Mouse (Mus musculus) C2C12 (cell line): Measurements from ENCODE around the gene Cetn4. TPM values are rescaled to one million over a fixed set of nuclear protein-coding genes. Genes with fewer than 3 reads are reported as not detected.
A peak's percentile ranks its signal among the peaks of the same experiment; 100 is the strongest.

ENCODE experiments used
- H3K27me3 ChIP-seq: one replicate; pipeline ENCODE4 v1.6.1; 2011; ENCODE audit not compliant: control insufficient read depth, insufficient read depth, insufficient read length
- H3K36me3 ChIP-seq: one replicate; pipeline ENCODE4 v1.6.1; 2011; ENCODE audit not compliant: control insufficient read depth, insufficient read depth
- H3K4me3 ChIP-seq: one replicate; pipeline ENCODE4 v1.5.1; 2011; ENCODE audit warnings: mild to moderate bottlenecking, control low read depth; ENCODE audit not compliant: poor library complexity, insufficient read depth, severe bottlenecking
- H3K79me2 ChIP-seq: one replicate; pipeline ENCODE4 v1.6.1; 2011; ENCODE audit not compliant: control insufficient read depth, insufficient read depth
- H3K79me3 ChIP-seq: one replicate; pipeline ENCODE4 v1.6.1; 2011; ENCODE audit warnings: low read depth, control low read depth
- H3ac ChIP-seq: one replicate; pipeline ENCODE3; 2011; ENCODE audit warnings: low read depth; ENCODE audit not compliant: control insufficient read depth, insufficient read length
- CEBPB ChIP-seq: IDR thresholded peaks from one replicate; pipeline ENCODE4 v1.6.1; 2011; ENCODE audit warnings: low read depth, mild to moderate bottlenecking, control low read depth, moderate library complexity
- CTCF ChIP-seq: IDR thresholded peaks from one replicate; pipeline ENCODE4 v1.5.1; 2011; ENCODE audit not compliant: control insufficient read depth, insufficient read depth, insufficient read length
- FOSL1 ChIP-seq: IDR thresholded peaks from one replicate; pipeline ENCODE4 v1.8.0; 2011; ENCODE audit warnings: mild to moderate bottlenecking, low read length; ENCODE audit not compliant: poor library complexity, insufficient read depth, severe bottlenecking
- MAX ChIP-seq: IDR thresholded peaks from one replicate; pipeline ENCODE4 v1.6.1; 2011; ENCODE audit warnings: mild to moderate bottlenecking, control low read depth
- MYOD1 ChIP-seq: IDR thresholded peaks from one replicate; pipeline ENCODE4 v1.6.1; 2011; ENCODE audit warnings: low read depth; ENCODE audit not compliant: control insufficient read depth, insufficient read length
- MYOG ChIP-seq: IDR thresholded peaks from one replicate; pipeline ENCODE4 v1.6.1; 2011; ENCODE audit not compliant: control insufficient read depth, insufficient read length; ENCODE audit errors: extremely low read depth
- USF1 ChIP-seq: IDR thresholded peaks from one replicate; pipeline ENCODE4 v1.6.1; 2011; ENCODE audit warnings: low read depth, mild to moderate bottlenecking, control low read depth, moderate library complexity
- polyA plus RNA-seq: library from polyadenylated mRNA; unstranded; fragments of >200 nt; fragmentation: generic; extraction: Trizol; gene quantifications from one replicate; pipeline ENCODE4 v1.2.1, GENCODE M21; 2012; ENCODE audit warnings: missing spikeins

The Cetn4 gene
- polyA plus RNA-seq, 1 experiment: 0.75 TPM

- Histone ChIP-seq H3K36me3 (peaks cover 5% of the 10 kb centered on the region), H3K27me3 (no peaks in the 10 kb centered on the region), H3ac (no peak overlapping the region), H3K79me3 (peaks cover 6% of the 10 kb centered on the region), H3K4me3 (no peak overlapping the region), H3K79me2 (peaks cover 39% of the 10 kb centered on the region)
- TF ChIP-seq MAX (peak; percentile 36), CEBPB (no peak), MYOG (no peak), FOSL1 (peak; percentile 27), MYOD1 (no peak), CTCF (no peak), USF1 (no peak)
Observed at GRCm38 (mm10) chr3:37313371-37313770, 863 bp upstream of the Cetn4 start.

GRCm38 (mm10) chr3:37311897-37312369, 575 bp downstream of the Cetn4 start:
- peak overlapping the region; percentile 51 for H3ac ChIP-seq
- H3K79me3 ChIP-seq: peaks cover 6% of the 10 kb centered on the region
- TF ChIP-seq USF1 (no peak), MYOD1 (no peak), FOSL1 (no peak), CEBPB (no peak), CTCF (no peak), MYOG (no peak), MAX (no peak)
- no peaks in the 10 kb centered on the region for H3K27me3 ChIP-seq
- peak overlapping the region; percentile 63 for H3K4me3 ChIP-seq
- H3K36me3 ChIP-seq: peaks cover 5% of the 10 kb centered on the region
- peaks cover 32% of the 10 kb centered on the region for H3K79me2 ChIP-seq

- TF ChIP-seq CEBPB (no peak), MYOD1 (no peak), CTCF (no peak), MYOG (no peak), FOSL1 (no peak), MAX (no peak), USF1 (no peak)
Observed at GRCm38 (mm10) chr3:37303392-37304139, 8.9 kb downstream of the Cetn4 start.

GRCm38 (mm10) chr3:37302685-37303084, 9.8 kb downstream of the Cetn4 start:
- Histone ChIP-seq H3K36me3 (no peaks in the 10 kb centered on the region), H3K27me3 (no peaks in the 10 kb centered on the region), H3K4me3 (no peak overlapping the region), H3K79me3 (no peaks in the 10 kb centered on the region), H3ac (no peak overlapping the region), H3K79me2 (no peaks in the 10 kb centered on the region)
- TF ChIP-seq FOSL1: no peak
- peak; percentile 62 for TF ChIP-seq CTCF

More at GRCm38 (mm10) chr3:37303392-37304139, 8.9 kb downstream of the Cetn4 start:
- Histone ChIP-seq H3K27me3 (no peaks in the 10 kb centered on the region), H3K36me3 (no peaks in the 10 kb centered on the region), H3ac (no peak overlapping the region), H3K79me2 (no peaks in the 10 kb centered on the region), H3K4me3 (no peak overlapping the region), H3K79me3 (no peaks in the 10 kb centered on the region)

- TF ChIP-seq MYOG: no peak
- TF ChIP-seq FOSL1: no peak
- TF ChIP-seq CEBPB: no peak
- TF ChIP-seq MYOD1: no peak
- Histone ChIP-seq H3ac (no peak overlapping the region), H3K79me2 (no peaks in the 10 kb centered on the region)
Observed at GRCm38 (mm10) chr3:37299470-37299869, 13.0 kb downstream of the Cetn4 start.

DNA sequence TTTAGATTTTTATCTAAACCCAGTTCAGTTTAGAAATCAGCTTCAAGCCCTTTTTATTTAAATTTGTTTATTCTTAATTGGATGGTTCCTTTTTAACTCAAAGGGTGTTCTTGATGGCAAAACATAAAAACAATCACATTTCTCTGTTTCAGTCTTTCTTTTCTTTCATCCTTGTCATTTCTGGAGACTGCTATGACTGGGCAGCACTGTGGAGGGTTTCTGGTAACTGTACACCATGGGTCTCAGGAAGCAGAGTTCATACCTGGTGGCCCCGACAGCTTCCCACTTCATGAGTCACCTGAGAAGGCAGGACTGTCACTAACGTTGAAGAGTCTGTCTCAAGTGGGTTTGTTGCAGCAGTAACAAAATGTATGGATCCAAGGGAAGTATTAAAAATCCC, 19.9 kb downstream of the Cetn4 start:
- no peak overlapping the region for H3K4me3 ChIP-seq
- no peaks in the 10 kb centered on the region for H3K27me3 ChIP-seq
- no peak overlapping the region for H3ac ChIP-seq
- TF ChIP-seq CTCF: no peak
- TF ChIP-seq MYOD1: no peak
- TF ChIP-seq CEBPB: no peak
- no peak for TF ChIP-seq USF1
- TF ChIP-seq MAX: no peak
- TF ChIP-seq FOSL1: no peak
- TF ChIP-seq MYOG: no peak
- H3K79me3 ChIP-seq: no peaks in the 10 kb centered on the region
- H3K36me3 ChIP-seq: no peaks in the 10 kb centered on the region
- H3K79me2 ChIP-seq: no peaks in the 10 kb centered on the region

More at GRCm38 (mm10) chr3:37299470-37299869, 13.0 kb downstream of the Cetn4 start:
- Histone ChIP-seq H3K4me3 (no peak overlapping the region), H3K79me3 (no peaks in the 10 kb centered on the region), H3K36me3 (no peaks in the 10 kb centered on the region), H3K27me3 (no peaks in the 10 kb centered on the region)
